Mouse (Mus musculus) CH12F3 (cell line): ENCODE measurements around the gene Gal3st2c.
"Not testable (repeated sequence)": the region's sequence is repeated elsewhere in the genome, so short reads cannot be mapped to it uniquely, and the experiment has no call there.

Experiments used
- in situ Hi-C: fragments of 300-500 bp; cut with MboI; formaldehyde crosslinking; loops from 2 replicates; pipeline ENCODE4 v1.14.3; 2020; ENCODE audit warnings: low sequenced_read_pairs

Gal3st2c gene

DNA sequence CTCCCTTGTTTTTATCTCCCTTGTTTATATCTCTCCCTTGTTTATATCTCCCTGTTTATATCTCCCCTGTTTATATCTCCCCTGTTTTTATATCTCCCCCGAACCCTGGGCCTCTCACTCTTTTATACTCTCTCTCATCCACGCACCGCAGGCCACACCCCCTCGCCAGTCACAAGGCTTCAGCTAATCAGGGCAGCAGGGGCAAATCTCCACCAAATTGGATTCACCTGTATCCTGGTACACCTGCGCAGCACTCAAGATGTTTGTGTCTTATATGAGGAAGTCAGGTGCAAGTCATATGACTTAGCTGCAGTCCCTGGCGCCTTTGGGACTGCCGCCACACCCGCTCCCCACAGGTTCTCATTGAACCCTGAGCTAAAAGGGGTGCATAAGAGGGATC, at the start of gene Gal3st2c:
Gene Gal3st2c (plus strand): TSS at position 301 of the 400 bp plus-strand sequence.
- in situ Hi-C loops = loop anchor here (25.0 kb wide), 1 partner anchor 97 kb away; no protein-coding TSS in a partner anchor

DNA sequence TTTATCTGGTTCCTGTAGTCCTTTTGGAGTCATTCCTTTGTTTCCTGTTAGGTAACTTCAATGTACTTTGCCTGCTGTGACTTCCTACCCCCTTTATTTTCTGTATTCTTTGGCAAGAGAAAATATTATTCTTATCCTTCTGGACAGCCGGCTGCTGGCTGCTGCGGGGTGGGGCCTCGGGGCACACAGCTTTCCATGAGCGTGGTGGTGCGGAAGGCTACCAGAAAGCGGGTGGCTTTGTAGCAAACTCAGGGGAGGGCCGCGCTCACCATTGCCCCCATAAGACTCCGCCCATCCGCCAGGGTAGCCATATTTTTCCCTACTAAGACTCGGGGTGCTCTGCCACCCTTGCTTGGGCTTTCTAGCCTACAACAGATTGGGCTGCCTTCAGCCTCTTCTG, 41.2 kb upstream of the Gal3st2c start:
- in situ Hi-C loops = not testable (repeated sequence)

DNA sequence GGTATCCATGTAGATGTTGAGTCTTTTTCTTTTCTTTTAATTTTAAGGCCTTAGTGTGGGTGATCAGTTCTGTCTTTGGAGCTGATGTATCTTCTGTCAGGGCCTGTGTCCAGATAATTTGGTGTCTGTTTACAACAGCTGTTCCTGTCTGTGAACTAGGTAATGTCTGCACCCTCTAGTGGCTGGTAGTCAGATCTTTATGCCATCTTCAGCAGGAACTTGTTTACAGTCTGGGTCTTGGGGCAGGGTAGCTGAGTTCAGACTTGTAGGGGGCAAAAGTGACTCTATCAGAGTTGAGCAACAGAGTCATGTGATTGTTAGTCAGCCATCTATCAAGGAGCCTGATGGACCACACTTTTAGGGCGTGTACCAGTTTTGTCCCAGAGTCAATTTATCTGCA, 23.8 kb upstream of the Gal3st2c start:
- in situ Hi-C loops = not testable (repeated sequence)

DNA sequence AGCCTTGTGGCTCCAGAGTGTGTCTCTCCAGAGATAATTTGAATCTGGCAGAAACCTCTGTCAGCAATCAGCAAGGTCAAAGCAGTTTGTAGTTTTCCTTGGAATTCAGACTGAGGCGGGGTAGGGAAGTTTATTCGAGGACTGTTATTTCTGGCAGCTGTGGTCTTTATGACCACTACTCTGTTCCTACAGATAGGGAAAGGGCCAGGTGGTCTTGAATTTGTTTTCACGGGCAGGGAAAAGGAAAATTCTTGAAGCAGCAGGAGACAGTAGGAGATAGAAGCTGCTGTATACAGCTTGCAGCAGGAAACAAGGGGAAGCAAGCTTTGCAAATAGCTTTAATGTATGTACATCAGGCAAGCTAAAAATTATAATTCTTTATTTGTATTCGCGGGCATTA, 19.9 kb upstream of the Gal3st2c start:
- in situ Hi-C loops = not testable (repeated sequence)

DNA sequence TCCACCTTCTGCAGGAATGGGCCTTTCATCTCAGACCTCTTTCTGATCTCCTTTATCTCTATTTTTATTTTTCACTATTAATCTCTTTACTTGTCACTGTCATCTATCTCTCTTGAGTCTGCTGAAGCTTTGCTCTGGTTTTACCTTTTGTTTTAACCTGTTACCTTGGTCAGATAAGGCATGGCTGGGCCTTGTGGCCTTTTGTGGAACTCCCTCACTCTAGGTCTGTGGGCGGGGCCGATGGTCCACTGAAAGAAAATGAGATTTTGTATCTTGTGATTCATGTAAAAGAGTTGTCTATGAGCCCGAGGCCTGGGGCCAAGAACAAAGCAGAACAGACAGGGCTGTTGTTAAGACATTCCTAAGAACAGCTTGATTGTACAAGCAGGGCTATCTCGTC, 19.5 kb upstream of the Gal3st2c start:
- in situ Hi-C loops = not testable (repeated sequence)

DNA sequence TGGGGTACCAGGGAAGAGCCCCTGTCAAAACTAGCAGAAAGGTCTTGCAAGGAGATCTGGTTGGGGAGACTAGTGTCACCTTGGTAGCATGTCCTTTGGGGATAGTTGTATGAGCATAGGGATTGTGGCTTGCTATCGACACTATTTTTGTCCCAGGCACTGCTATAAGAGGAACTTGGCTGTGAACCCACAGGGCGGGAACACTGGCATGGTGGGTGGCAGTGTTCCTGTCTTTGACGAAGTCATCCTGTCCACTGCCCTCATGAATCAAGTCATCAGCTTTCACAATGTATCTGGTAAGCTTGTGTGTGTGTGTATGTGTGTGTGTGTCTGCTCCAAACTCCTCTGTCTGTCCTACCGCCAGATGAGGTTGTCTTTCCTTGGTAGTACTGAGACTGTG, 14.5 kb upstream of the Gal3st2c start:
- in situ Hi-C loops = loop anchor here (25.0 kb wide), 1 partner anchor 112 kb away; no protein-coding TSS in a partner anchor

DNA sequence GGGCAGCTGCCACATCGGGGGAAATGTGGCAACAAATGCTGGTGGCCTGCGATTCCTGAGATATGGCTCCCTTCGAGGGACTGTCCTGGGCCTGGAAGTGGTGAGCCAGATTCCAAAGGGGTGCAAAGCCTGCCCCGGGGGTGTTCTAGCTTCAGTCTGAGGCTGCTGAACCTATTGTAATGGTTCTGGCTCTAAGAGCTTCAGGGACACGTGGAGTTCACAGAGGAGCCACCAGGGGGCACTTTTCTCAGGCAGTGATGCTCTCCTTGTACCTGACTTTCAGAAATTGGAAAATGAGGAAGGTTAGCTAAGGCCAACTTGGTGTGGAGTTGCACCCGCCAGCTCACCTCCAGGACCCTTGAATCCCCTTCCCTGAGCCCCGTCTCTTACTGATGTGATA, 12.0 kb upstream of the Gal3st2c start:
- in situ Hi-C loops = loop anchor here (25.0 kb wide), 1 partner anchor 109 kb away; no protein-coding TSS in a partner anchor

DNA sequence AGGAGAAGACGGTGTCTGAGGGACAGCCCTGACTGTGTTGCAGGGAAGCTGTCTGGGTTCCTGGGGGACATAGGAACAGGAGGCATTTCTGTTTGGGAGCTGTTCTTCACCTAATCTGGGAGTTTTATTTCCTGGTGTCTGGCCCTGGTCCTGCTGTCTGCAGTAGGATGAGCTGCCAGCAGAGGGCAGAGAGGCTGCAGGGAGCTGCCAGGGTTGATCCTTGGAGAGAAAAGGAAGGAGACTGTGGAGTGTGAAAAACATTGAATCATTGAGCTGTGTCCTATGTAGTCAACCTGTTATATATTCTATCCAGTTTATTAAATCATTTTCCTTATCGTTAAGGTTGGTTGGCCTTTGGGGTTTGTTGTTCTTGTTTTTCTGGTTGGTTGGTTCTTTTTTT, 9.4 kb upstream of the Gal3st2c start:
- in situ Hi-C loops = loop anchor here (25.0 kb wide), 1 partner anchor 106 kb away; no protein-coding TSS in a partner anchor

DNA sequence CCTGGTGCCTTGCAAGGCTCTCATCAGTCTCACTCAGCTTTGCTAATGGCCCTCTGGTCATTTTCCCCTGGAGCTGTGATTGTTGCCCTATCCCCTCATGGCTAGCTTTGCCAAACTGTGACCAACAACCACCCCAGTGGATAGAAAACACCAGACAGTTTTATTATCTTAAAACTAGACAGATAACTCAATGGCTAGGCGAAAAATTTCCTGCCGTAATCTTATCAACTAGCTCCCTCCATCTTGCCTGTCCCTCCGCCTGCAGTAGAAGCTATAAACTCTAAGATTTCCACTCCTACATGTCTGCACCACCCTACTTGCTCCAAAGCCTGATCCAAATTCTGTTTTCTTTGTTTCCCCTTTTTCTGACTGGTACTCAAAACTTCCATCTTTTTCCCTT, 4.1 kb upstream of the Gal3st2c start:
- in situ Hi-C loops = loop anchor here (25.0 kb wide), 1 partner anchor 101 kb away; no protein-coding TSS in a partner anchor

DNA sequence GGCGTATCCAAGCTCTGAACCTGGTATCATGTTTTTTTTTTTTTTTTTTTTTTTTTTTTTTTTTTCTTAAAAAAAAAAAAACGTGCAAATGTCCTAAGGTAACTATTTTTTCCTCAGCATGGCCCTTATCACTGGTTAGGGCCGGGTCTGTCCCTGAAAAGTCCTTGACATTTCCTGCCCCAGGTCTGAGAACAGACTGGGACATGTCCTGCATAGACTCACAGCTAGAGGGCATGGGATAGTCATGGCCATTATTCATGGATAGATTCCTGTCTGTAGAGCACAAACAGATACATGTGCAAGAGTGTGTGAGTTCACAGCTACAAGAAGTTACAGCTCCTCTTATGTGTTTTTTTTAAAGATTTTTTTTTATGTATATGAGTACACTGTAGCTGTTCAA, 1.5 kb upstream of the Gal3st2c start:
- in situ Hi-C loops = loop anchor here (25.0 kb wide), 1 partner anchor 99 kb away; no protein-coding TSS in a partner anchor

DNA sequence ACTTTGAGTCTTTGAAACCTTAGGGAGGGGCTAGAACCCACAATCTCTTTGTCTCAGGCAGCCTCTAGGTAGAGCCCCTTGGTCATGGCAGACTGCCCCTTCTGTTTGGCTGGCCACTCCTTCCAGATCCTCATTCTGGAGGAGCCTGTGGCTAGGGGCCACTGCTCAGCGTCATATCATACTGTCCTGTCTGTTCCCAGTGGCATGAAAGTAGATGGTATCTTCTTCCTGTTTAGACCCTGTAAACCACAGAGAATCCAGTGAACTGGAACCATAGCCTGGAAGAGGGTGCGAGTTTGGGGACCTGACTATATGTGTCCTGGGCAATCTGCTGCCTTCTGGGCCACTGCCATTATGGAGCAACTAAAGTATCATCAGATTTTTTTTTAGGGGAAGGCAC, 759 bp downstream of the Gal3st2c start:
- in situ Hi-C loops = loop anchor here (25.0 kb wide), 1 partner anchor 96 kb away; no protein-coding TSS in a partner anchor

DNA sequence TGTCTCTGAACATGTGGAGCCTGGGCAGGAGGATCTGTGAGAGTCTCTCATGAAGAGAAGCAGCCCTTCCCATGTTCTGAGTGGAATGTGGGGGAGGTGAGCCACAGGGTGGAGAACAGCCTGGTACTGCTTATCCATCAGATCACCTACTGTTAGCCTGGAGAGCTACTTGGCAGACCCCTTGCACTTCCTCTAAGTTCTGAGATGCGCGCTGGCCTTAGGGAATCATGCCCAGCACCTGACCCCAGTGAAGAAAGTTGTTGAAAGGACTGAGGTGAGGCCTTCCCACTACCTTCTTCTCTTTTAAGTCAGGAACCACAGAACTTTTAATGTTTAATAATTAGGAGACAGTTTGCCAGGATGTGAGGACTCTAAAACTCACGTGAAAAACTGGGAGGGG, 1.2 kb downstream of the Gal3st2c start:
- in situ Hi-C loops = loop anchor here (25.0 kb wide), 1 partner anchor 96 kb away; no protein-coding TSS in a partner anchor

DNA sequence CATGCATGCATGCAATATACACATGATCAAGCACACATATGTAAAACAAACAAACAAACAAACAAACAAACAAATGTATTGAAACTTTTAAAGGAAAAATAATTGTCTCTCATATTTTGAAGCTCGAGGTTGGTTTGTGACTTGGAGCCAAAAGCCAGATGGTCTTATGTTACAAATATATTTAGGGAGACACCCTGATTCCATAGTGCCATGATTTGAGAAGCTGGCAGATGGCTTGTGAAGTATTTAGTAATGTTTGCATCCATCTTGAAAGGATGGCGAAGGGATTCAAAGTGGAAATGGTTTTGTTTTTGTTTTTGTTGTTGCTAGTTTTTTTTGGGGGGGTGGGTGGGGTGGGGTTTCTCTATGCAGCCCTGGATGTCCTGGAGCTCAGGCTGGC, 10.7 kb downstream of the Gal3st2c start:
- in situ Hi-C loops = no loop called here

DNA sequence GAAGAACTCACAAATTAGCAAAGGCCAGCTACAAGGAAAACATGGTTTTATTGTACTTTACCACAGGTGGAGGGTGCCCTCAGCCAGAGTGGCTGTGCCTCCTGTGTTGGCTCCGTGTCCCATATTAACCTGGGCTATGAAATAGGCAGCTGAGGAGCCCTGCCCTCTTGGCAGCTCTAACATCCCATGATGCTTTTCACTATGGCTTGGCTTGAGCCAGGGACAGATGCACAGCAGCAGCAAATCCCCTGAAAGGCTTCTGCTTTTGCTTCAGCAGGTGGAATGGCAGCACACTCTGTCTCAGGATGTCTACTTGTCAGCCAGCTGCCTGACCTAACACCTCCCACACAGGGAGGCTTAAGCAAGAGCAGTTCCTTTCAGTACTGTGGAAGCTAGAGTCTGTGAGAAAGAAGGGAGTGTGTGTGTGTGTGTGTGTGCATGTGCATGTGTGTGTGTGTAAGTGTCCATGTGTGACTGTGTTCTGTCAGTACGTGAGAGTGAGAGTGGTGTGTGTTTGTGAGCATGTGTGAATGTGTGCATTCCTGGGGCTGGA, 15.7 kb downstream of the Gal3st2c start:
- in situ Hi-C loops = not testable (repeated sequence)

DNA sequence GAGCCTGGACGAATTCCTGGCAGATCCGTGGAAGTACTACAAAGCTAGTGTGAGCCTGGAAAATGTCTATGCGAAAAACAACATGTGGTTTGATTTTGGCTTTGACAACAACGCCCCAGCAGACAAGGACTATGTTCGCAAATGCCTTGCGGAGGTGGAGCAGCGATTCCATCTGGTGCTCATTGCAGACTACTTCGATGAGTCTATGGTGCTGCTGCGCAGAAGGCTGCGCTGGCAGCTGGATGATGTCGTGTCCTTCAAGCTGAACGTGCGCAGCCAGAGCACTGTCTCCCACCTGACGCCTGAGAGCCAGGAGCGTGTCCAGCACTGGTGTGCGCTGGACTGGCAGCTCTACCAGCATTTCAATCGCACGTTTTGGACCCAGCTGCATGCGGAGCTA, 18.5 kb downstream of the Gal3st2c start:
- in situ Hi-C loops = not testable (repeated sequence)

DNA sequence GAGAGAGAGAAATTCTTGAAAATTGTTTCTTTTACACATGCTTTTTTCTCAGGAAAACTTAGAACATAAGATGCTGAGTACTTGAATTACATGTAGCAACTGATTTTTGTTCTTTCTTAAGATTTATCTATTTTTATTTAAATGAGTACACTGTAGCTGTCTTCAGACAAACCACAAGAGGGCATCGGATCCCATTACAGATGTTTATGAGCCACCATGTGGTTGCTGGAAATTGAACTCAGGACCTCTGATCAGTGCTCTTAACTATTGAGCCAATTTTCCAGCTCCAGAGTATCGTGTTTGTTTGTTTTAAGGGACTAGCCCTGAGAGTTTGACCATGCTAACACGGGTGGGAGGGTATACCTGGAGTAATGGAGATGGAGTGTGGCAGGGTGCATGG, 21.3 kb downstream of the Gal3st2c start:
- in situ Hi-C loops = no loop called here

DNA sequence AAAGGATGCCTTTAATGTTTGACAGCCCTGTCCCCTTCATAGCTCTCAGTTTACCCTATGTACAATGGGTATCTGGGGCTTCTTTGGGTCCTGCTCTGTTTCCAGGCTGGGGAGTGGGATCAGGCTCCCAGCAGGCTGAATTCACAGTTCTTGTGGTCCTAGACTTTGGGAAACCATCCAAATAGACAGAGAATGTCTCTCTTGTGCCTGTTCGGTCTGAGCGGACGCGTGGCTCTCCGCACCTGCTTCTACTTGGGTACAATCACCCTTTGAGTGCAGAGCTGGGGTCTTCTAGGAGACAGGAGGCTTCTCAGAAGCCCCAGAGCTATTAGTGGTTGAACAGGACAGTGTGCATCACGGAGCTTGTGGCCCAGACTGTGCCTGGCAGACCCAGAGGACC, 29.8 kb downstream of the Gal3st2c start, which contains the start of gene Neu4:
Gene Neu4 (plus strand): TSS at position 301 of the 400 bp plus-strand sequence.
- in situ Hi-C loops = no loop called here

DNA sequence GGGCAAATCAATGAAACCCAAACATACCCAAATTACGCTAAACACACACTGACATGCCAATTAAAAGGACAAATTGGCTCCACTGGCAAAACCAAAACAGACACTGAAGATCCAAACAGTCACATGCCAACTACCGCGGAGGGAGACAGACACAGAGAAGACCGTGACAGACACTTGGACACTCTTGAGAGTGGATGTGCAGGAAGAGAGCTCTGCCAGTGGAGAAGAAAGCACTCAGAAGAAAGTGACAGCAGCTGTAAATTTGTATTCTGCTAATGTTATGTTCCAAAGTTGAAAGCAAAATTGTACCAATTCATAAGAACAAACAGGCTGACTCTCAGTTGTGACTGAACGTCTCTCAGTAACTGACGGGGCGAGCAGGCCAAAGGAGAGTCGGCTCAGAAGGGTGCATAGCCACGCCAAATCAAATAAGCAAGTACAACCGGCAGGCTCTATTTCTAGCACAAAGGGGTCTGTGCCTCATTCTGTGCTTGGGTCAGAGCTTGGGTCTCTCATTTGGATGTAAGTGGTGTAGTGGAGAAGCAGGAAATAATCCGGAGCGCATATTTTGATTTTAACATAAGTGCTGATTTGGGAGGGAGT, 37.3 kb downstream of the Gal3st2c start:
- in situ Hi-C loops = no loop called here

DNA sequence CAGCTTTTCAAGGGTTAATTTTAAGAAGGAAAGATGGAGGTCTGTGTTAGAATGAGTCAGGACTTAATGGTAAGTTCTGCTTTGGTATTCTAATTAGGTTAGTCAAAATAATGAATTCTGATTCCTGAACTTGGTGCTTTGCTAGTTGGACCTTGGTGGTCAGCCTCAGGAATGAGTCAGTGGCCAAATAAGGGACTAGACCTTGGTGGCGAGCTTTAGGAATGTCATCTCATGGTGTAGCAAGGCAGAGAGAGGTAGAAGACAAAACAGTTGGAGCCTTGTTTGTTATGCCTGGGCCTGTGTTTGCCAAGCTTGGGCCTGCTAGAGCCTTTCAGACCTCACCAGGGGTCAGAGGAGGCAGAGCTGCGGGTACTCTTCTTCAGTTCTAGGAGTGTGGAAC, 38.4 kb downstream of the Gal3st2c start:
- in situ Hi-C loops = no loop called here

DNA sequence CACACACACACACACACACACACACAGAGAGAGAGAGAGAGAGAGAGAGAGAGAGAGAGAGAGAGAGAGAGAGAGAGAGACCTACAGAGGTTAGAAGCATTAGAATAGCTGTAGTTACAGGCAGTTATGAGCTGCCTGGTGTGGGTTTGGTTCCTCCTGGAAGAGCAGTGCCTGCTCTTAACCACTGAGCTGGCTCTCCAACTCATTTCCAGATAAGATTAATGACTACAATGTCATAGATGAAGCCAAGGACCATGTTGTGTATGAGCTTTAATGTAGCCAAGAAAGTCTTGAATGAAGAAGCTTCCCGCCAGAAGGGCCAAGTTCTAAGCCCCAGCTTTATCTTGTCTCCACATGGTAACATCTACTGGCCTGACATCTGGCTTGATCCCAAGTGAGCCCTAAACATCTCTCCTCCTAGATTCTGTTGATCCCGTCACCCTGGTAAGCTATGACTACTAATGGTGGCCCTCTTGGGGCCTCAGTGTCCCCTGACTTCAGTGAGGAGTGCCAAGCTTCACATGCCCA, 42.8 kb downstream of the Gal3st2c start:
- in situ Hi-C loops = no loop called here

DNA sequence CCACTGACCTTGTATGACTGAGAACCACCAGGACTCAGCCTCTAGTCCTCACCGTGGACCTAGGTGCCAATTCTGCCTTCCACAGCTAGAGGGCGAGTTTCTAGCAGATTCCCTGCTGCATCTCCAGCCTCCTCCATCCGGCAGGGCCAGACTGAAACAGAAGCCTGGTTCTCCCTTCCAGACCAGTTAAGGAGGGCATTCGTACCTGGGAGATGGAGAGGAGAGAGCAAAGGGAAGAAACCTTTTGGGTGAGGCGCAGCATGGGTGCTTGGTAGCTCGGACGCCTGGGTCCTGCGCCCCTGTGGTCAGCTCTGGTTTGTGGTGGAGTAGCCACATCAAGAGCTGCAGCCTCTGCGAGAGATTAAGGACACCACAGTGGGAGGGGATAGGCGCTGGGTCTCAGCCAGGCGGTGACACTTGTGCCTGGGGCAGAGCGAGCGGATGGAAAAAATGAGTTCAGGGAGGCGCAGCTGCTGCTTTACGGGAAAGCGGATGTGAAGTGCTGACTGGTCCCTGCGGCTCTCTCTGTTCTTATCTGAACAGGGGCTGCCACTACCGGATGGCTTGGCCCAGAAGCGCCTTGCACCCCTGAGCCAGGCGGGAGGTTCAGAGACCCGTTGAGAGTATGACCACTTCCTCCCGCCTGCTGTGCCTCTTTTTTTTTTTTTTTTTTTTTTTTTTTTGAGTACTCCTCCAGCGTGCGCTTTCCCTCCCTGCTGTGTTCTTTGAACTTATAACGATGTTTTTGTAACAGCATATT, 44.9 kb downstream of the Gal3st2c start:
- in situ Hi-C loops = no loop called here
